Mouse (Mus musculus) forelimb bud, embryonic 11.5 days (tissue): Measurements from ENCODE around the gene Rpl12.

Experiments
- DNase-seq: peaks from one replicate; pipeline ENCODE4 v3.0.0-alpha.2; 2012; ENCODE audit warnings: low read depth, low spot score

Rpl12 gene

GRCm38 (mm10) chr2:32961192-32961995 is at the start of gene Rpl12, which contains the start of gene Lrsam1:
Rpl12 (plus strand) TSS chr2:32961559.
Lrsam1 (minus strand) TSS chr2:32961614.
- peak; percentile 94 for DNase-seq

DNA sequence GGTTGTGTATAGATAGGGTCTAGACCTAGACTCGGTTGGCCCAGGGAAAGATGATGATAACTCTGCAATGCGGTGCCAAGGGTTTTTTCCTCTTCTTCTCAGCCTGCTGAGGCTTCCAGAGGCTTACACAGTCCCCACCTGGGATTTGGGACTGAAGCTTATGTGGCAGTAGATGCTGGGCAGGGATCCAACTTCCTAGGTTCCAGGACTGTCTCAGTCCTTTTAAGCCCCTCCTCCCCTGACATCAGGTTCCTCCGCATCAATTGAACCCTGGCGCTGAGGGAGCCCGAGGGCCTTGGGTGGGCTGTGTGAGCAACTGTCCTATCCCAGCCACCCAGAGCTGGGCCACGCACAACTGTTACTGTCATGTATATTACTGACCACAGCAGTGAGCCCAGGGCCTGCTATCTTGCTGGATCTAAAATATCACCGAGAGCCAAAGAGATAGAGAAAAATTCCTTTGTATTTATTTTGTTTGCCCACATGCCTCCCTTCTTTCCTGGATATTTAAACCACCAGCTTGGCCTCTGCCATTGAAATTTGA is 49.6 kb upstream of the Rpl12 start:
- DNase-seq = no peak

GRCm38 (mm10) chr2:32912210-32912804 is 49.1 kb upstream of the Rpl12 start:
- peak; percentile 94 for DNase-seq

- no peak for DNase-seq
These were observed 47.0 kb upstream of the Rpl12 start for GRCm38 (mm10) chr2:32914362-32914761.

- peak; percentile 37 for DNase-seq
These were observed 46.5 kb upstream of the Rpl12 start for GRCm38 (mm10) chr2:32914896-32915295.

GRCm38 (mm10) chr2:32917526-32917925 is 43.8 kb upstream of the Rpl12 start:
- no peak for DNase-seq

- peak; percentile 80 for DNase-seq
These were observed 43.0 kb upstream of the Rpl12 start for GRCm38 (mm10) chr2:32918391-32918790.

GRCm38 (mm10) chr2:32921235-32921634 is 40.1 kb upstream of the Rpl12 start:
- DNase-seq = no peak

DNA sequence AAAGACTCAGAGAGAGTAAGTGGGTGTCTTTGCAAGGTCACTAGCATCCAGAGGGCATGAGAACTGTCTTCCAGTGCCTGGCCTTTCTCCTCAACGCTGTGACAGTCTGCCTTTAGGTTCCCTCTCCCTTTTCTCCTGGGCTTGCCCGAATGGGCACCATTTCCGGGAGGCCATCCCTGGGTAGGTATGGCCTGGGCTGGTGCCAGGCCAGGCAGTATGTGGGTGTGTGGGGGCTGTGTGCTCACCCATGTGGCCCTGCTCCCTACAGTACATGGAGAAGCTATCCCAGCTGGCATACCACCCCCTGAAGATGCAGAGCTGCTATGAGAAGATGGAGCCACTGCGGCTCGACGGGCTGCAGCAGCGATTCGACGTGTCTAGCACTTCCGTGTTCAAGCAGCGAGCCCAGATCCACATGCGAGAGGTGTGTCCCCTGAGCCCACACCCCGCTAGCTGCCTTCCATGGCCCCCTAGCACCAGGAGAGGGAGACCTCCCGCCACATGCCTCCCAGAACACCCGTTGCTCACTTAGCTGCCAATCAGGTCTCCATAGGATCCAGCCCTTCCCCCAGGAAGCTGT is 39.5 kb upstream of the Rpl12 start:
- no peak for DNase-seq

- no peak for DNase-seq
These were observed 38.8 kb upstream of the Rpl12 start for GRCm38 (mm10) chr2:32922564-32922963.

DNA sequence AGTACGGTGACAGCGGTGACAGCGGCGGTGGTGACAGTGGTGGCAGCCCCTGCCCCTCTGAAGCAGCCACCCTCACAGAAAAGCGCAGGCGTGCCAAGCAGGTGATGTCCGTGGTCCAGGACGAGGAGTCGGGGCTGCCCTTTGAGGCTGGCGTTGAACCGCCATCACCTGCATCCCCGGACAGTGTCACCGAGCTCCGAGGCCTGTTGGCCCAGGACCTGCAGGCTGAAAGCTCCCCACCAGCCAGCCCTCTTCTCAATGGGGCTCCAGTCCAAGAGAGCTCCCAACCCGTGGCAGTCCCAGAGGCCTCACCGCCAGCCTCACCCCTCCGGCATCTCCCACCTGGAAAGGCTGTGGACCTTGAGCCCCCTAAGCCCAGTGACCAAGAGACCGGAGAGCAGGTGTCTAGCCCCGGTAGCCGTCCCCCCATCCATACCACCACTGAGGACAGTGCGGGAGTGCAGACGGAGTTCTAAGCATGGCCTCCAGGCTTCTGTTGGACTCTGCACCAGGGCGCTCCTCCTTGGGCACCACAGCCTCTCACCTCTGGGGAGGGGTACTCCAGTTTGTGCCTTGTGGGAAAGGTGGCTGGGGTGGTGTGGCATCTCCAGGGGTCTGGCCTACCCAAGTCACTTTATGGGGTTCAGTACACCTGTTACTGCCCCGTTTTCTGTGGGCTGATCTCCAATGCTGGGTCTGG is 37.7 kb upstream of the Rpl12 start:
- no peak for DNase-seq

GRCm38 (mm10) chr2:32924306-32924844 is 37.0 kb upstream of the Rpl12 start:
- DNase-seq = no peak

DNA sequence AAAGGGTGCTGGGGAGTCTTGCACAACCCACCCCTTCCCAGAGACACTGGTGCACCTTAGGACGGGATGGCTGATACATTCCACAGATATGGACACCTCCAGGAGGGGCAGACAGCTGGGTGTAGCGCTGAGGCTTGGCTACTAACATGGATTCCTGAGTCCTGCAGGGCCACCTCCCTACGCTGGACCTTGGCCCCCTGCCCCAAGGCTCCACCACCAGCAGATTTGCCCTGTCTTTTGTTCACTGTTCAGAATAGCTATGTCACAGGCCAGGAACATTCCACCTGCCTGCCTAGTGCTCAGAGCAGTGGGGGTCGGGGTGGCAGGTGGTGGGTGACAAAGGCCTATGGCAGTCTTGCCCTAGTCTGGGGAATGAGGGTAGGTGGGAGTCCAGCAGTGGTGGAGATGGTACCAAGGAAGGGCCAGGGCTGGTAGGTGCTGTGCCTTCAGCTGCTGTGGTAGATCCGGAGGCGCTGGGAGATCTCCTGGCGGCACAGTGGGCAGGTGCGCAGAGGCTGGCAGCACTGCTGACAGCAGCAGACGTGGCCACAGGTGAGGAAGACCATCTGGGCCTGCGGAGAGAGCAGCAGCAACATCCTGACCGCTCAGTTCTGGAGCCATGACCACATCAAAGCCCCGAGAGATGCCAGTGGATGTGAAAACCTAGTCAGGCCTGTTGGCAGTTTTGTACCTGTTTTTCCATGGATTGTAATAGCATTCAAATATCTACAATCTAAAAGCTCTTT is 34.9 kb upstream of the Rpl12 start:
- no peak for DNase-seq

- no peak for DNase-seq
These were observed 33.6 kb upstream of the Rpl12 start for GRCm38 (mm10) chr2:32927624-32928234.

DNA sequence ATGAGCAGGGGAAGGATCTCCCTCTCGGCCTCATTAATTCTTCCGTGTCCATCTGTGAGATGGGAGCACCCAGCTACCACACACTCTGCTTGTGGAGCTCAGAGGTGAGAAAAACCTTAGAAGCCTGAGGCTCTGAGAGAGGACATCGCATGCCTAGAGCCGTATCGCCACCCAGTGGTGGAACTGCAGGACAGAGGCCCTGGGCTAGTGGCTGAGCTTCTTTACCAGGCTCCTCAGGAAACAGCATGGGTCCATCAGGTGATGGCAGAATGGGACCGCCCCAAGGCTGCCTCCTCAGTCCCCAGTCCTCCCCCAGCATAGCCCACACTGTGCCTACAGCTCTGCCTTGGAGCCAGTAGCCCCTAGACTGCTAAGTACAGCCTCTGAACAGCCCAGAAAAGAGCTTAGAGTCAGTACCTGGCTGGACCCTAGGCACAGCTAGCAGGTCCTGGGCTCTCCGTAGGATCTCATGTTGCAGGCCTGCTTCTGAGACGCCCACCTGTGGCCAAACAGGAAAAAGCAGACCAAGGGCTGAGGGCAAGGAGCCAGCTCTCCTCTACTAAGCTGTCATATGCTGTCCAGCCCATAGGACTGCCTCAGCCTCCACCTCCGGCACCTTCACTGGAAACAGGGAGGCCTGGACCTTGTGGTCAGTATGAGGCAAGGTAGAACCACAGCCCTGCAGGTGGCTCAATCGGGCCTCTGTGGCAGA is 33.0 kb upstream of the Rpl12 start:
- DNase-seq = peak; percentile 74

DNA sequence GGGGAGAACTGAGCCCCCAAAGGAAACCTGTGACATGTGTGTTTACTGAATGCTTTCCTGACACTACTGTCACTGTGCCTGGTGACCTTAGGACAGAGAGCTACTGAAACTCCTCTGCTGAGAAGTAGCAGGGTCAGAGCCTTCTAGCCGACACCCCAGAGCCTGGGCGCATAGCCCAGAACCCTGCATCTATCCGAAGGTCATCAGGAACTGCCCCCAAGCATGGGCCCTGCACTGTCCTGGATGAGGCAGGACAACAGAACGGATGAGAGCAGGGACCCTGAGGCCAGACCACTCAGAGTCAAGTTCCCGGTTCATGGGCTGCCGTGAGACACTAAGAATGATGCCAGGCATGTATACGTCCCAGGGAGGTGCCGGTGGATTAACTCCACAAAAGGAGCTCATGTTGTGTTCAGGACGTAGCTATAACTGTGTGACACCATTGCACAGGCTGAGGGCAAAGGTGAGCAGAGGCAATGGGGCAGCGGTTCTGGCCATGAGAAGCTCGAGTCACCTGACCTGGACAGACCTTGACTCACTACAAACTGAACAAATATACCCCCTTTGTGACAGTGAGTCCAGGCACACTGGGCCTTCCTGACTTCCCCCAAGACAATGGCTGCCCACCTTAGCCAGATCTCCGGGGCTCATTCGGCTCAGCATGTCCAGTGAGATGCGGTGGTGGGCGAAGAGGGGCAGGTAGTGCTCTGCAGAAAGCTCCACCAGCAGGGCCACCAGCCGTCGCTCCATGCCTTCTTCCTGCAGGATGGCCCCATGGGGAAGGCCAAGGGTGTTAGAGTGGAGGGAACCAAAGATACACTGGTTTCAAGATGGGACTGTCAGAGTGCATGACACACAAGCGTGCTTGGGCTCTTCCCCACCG is 32.2 kb upstream of the Rpl12 start:
- no peak for DNase-seq

GRCm38 (mm10) chr2:32931730-32932129 is 29.6 kb upstream of the Rpl12 start:
- DNase-seq = no peak

DNA sequence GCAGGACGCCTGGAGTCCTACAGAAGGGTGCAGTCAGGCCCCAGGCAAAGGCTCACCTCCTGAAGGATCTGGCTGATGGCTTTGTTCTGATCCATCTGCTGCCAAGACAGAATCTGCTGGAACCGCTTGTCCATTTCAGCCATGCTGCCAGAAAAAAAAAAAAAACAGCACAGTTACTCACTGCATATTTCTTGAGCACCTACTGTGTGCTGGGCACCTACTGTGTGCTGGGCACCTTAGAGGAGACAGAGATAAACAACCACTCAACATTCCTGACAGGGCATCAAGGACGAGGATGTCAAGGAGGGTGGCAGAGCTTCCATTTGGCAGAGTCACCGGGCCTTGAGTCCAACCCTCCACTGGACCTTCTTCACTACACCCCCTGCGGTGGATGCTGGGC is 22.6 kb upstream of the Rpl12 start:
- no peak for DNase-seq

- DNase-seq = peak; percentile 49
These were observed 21.9 kb upstream of the Rpl12 start for GRCm38 (mm10) chr2:32939418-32939817.
